Mouse (Mus musculus) heart, postnatal 0 days (tissue): ENCODE data around the gene Zfpm1.

Experiments used
- CTCF ChIP-seq: IDR thresholded peaks from 2 replicates; pipeline ENCODE4 v1.5.1; 2016; ENCODE audit warnings: antibody characterized with exemption, control low read depth, low read depth
- EP300 ChIP-seq: IDR thresholded peaks from 2 replicates; pipeline ENCODE4 v1.6.1; 2016; ENCODE audit warnings: antibody characterized with exemption, low read depth

GRCm38 (mm10) chr8:122331134-122331523 lies 49.2 kb downstream of the Zfpm1 start:
- TF ChIP-seq CTCF = no peak
- no peak for TF ChIP-seq EP300
